Mouse (Mus musculus): ENCODE results near the gene Vsnl1. TPM values are rescaled to one million over a fixed set of nuclear protein-coding genes. Genes with fewer than 3 reads are reported as not detected.

Vsnl1 gene
- polyA plus RNA-seq, 1 experiment, result not detected

GRCm38 (mm10) chr12:11348423-11348822, 88.0 kb downstream of the Vsnl1 start:
- Histone ChIP-seq H3K27me3 (ENCODE audit: control insufficient read depth, insufficient read depth, insufficient read length) (no peaks in the 10 kb centered on the region), H3ac (ENCODE audit: control insufficient read depth, insufficient read length, low read depth) (no peak overlapping the region), H3K4me3 (ENCODE audit: insufficient read depth, poor library complexity, severe bottlenecking) (no peak overlapping the region), H3K36me3 (ENCODE audit: control insufficient read depth, insufficient read depth) (no peaks in the 10 kb centered on the region), H3K79me3 (ENCODE audit: low read depth) (no peaks in the 10 kb centered on the region), H3K79me2 (ENCODE audit: control insufficient read depth, insufficient read depth) (no peaks in the 10 kb centered on the region)
- TF ChIP-seq USF1 (IDR thresholded peaks at IDR 0.05; ENCODE audit: low read depth) (no peak), MYOD1 (IDR thresholded peaks at IDR 0.05; ENCODE audit: control insufficient read depth, insufficient read length, low read depth) (no peak), MAX (IDR thresholded peaks at IDR 0.05) (no peak), CEBPB (IDR thresholded peaks at IDR 0.05; ENCODE audit: low read depth) (no peak), MYOG (IDR thresholded peaks at IDR 0.05; ENCODE audit: control insufficient read depth, extremely low read depth, insufficient read length) (no peak), FOSL1 (IDR thresholded peaks at IDR 0.05; ENCODE audit: insufficient read depth, low read length, poor library complexity, severe bottlenecking) (no peak), CTCF (IDR thresholded peaks at IDR 0.05; ENCODE audit: control insufficient read depth, insufficient read depth, insufficient read length) (no peak)

DNA sequence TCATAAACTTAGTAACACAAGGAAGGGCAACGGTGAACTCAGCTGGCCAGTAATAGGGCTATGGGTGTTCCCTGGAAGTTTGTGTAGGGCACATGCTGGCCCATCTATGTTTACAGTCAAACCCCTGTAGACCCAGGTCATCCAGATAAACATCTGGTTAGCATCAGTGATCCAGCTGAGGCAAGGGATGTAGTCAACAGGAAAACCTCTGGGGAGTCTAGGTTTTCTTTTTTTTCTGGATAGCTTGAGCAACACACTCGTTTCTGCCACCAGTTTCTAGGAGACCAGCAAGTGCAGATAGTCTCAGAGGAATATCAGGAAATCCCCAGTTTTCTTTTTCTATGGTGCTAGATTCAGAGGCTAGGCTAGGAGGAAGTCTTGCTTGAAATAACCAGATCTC, 90.5 kb downstream of the Vsnl1 start:
- no peaks in the 10 kb centered on the region for H3K36me3 ChIP-seq (ENCODE audit: control insufficient read depth, insufficient read depth)
- no peak for TF ChIP-seq MAX (IDR thresholded peaks at IDR 0.05)
- no peak for TF ChIP-seq CTCF (IDR thresholded peaks at IDR 0.05; ENCODE audit: control insufficient read depth, insufficient read depth, insufficient read length)
- no peak for TF ChIP-seq MYOD1 (IDR thresholded peaks at IDR 0.05; ENCODE audit: control insufficient read depth, insufficient read length, low read depth)
- TF ChIP-seq MYOG (IDR thresholded peaks at IDR 0.05; ENCODE audit: control insufficient read depth, extremely low read depth, insufficient read length), result no peak
- no peak for TF ChIP-seq FOSL1 (IDR thresholded peaks at IDR 0.05; ENCODE audit: insufficient read depth, low read length, poor library complexity, severe bottlenecking)
- no peak for TF ChIP-seq USF1 (IDR thresholded peaks at IDR 0.05; ENCODE audit: low read depth)
- no peak for TF ChIP-seq CEBPB (IDR thresholded peaks at IDR 0.05; ENCODE audit: low read depth)
- H3K27me3 ChIP-seq (ENCODE audit: control insufficient read depth, insufficient read depth, insufficient read length), result no peaks in the 10 kb centered on the region
- no peaks in the 10 kb centered on the region for H3K79me3 ChIP-seq (ENCODE audit: low read depth)
- no peaks in the 10 kb centered on the region for H3K79me2 ChIP-seq (ENCODE audit: control insufficient read depth, insufficient read depth)
- H3K4me3 ChIP-seq (ENCODE audit: insufficient read depth, poor library complexity, severe bottlenecking), result no peak overlapping the region
- H3ac ChIP-seq (ENCODE audit: control insufficient read depth, insufficient read length, low read depth), result no peak overlapping the region

DNA sequence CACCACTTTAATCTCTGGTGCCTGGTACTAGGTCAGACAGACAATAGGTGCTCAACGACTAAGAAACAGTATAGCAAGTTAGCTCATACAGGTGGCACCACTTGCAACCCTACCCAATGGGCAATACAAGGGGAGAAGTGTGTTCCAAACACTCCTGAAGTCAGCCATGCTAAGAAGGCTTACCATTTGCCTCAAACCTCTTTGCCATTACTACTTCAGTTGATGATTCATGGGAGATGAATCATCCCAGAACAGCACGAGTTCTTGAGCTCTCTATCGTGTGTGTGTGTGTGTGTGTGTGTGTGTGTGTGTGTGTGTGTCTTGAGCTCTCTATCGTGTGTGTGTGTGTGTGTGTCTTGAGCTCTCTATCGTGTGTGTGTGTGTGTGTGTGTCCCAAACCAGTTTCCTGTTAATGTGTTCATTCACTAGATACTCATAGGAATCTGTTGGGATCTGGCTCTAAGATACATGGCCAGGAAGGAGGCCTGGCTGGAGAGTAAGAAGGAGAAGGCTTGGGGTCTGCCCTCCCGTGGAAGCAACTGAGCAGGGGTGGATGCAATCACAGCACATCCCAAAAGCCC, 94.3 kb downstream of the Vsnl1 start:
- Histone ChIP-seq H3ac (ENCODE audit: control insufficient read depth, insufficient read length, low read depth) (no peak overlapping the region), H3K4me3 (ENCODE audit: insufficient read depth, poor library complexity, severe bottlenecking) (no peak overlapping the region), H3K79me2 (ENCODE audit: control insufficient read depth, insufficient read depth) (no peaks in the 10 kb centered on the region), H3K27me3 (ENCODE audit: control insufficient read depth, insufficient read depth, insufficient read length) (no peaks in the 10 kb centered on the region), H3K79me3 (ENCODE audit: low read depth) (no peaks in the 10 kb centered on the region), H3K36me3 (ENCODE audit: control insufficient read depth, insufficient read depth) (no peaks in the 10 kb centered on the region)
- TF ChIP-seq FOSL1 (IDR thresholded peaks at IDR 0.05; ENCODE audit: insufficient read depth, low read length, poor library complexity, severe bottlenecking) (peak; percentile 29), MYOG (IDR thresholded peaks at IDR 0.05; ENCODE audit: control insufficient read depth, extremely low read depth, insufficient read length) (no peak)

GRCm38 (mm10) chr12:11338251-11338650, 98.2 kb downstream of the Vsnl1 start:
- TF ChIP-seq MAX (IDR thresholded peaks at IDR 0.05) (no peak), CTCF (IDR thresholded peaks at IDR 0.05; ENCODE audit: control insufficient read depth, insufficient read depth, insufficient read length) (no peak), CEBPB (IDR thresholded peaks at IDR 0.05; ENCODE audit: low read depth) (no peak), FOSL1 (IDR thresholded peaks at IDR 0.05; ENCODE audit: insufficient read depth, low read length, poor library complexity, severe bottlenecking) (no peak), USF1 (IDR thresholded peaks at IDR 0.05; ENCODE audit: low read depth) (no peak), MYOG (IDR thresholded peaks at IDR 0.05; ENCODE audit: control insufficient read depth, extremely low read depth, insufficient read length) (no peak), MYOD1 (IDR thresholded peaks at IDR 0.05; ENCODE audit: control insufficient read depth, insufficient read length, low read depth) (no peak)
- Histone ChIP-seq H3K36me3 (ENCODE audit: control insufficient read depth, insufficient read depth) (no peaks in the 10 kb centered on the region), H3K4me3 (ENCODE audit: insufficient read depth, poor library complexity, severe bottlenecking) (no peak overlapping the region), H3K79me2 (ENCODE audit: control insufficient read depth, insufficient read depth) (no peaks in the 10 kb centered on the region), H3K27me3 (ENCODE audit: control insufficient read depth, insufficient read depth, insufficient read length) (no peaks in the 10 kb centered on the region), H3K79me3 (ENCODE audit: low read depth) (no peaks in the 10 kb centered on the region), H3ac (ENCODE audit: control insufficient read depth, insufficient read length, low read depth) (no peak overlapping the region)

DNA sequence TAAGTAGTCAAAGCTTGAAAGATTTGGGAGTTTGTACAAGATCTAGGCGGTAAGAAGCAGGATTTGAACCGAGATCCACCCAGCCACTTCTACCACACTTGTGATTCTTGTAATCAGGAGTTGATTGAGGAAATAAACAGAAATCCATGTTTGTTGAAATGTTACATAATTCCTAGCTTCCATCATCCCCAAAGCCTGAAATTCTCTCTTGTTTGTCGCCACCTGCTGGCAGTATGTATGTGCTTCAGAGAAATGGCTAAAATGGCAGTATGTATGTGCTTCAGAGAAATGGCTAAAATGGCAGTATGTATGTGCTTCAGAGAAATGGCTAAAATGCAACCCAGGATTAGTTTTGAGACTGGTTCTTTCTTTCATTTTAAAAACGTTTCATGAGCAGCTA, 99.6 kb downstream of the Vsnl1 start:
- H3K79me2 ChIP-seq (ENCODE audit: control insufficient read depth, insufficient read depth), result no peaks in the 10 kb centered on the region
- H3ac ChIP-seq (ENCODE audit: control insufficient read depth, insufficient read length, low read depth), result no peak overlapping the region
- H3K4me3 ChIP-seq (ENCODE audit: insufficient read depth, poor library complexity, severe bottlenecking), result no peak overlapping the region
- H3K36me3 ChIP-seq (ENCODE audit: control insufficient read depth, insufficient read depth), result no peaks in the 10 kb centered on the region
- no peaks in the 10 kb centered on the region for H3K79me3 ChIP-seq (ENCODE audit: low read depth)
- TF ChIP-seq MYOD1 (IDR thresholded peaks at IDR 0.05; ENCODE audit: control insufficient read depth, insufficient read length, low read depth), result no peak
- no peaks in the 10 kb centered on the region for H3K27me3 ChIP-seq (ENCODE audit: control insufficient read depth, insufficient read depth, insufficient read length)

DNA sequence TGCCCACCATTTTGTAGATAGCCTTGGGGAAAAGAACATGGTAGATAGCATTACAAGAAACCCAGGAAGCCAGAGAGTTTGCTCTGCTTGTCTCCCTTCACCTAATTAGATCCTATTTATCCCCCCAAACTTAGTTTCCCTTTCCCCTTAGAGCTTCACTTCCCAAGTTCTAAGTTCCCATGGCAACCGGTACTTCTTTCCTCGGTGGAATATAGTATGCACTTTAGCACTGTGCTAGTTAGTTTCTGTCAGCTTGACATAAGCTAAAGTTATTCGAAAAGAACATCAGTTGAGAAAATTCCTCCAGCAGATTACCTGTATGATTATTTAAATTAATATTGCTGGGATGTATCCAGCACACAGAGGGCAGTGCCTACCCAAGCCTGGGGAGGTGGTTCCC, 109.9 kb downstream of the Vsnl1 start:
- H3K27me3 ChIP-seq (ENCODE audit: control insufficient read depth, insufficient read depth, insufficient read length), result no peaks in the 10 kb centered on the region
- H3K79me2 ChIP-seq (ENCODE audit: control insufficient read depth, insufficient read depth), result no peaks in the 10 kb centered on the region
- H3K36me3 ChIP-seq (ENCODE audit: control insufficient read depth, insufficient read depth), result no peaks in the 10 kb centered on the region
- H3K79me3 ChIP-seq (ENCODE audit: low read depth), result no peaks in the 10 kb centered on the region
- TF ChIP-seq FOSL1 (IDR thresholded peaks at IDR 0.05; ENCODE audit: insufficient read depth, low read length, poor library complexity, severe bottlenecking) (no peak), CEBPB (IDR thresholded peaks at IDR 0.05; ENCODE audit: low read depth) (no peak), MYOG (IDR thresholded peaks at IDR 0.05; ENCODE audit: control insufficient read depth, extremely low read depth, insufficient read length) (no peak), MYOD1 (IDR thresholded peaks at IDR 0.05; ENCODE audit: control insufficient read depth, insufficient read length, low read depth) (no peak), USF1 (IDR thresholded peaks at IDR 0.05; ENCODE audit: low read depth) (no peak), MAX (IDR thresholded peaks at IDR 0.05) (no peak), CTCF (IDR thresholded peaks at IDR 0.05; ENCODE audit: control insufficient read depth, insufficient read depth, insufficient read length) (no peak)
- H3ac ChIP-seq (ENCODE audit: control insufficient read depth, insufficient read length, low read depth), result no peak overlapping the region
- H3K4me3 ChIP-seq (ENCODE audit: insufficient read depth, poor library complexity, severe bottlenecking), result no peak overlapping the region

Data from C2C12 (cell line).